Mouse (Mus musculus): ENCODE measurements around the gene Hdgfl2. TPM values are rescaled to one million over a fixed set of nuclear protein-coding genes. Genes with fewer than 3 reads are reported as not detected.

The Hdgfl2 gene
- polyA plus RNA-seq, 1 experiment from 2014 or later = 75.0 TPM

GRCm38 (mm10) chr17:56132661-56133060, 53.2 kb downstream of the Hdgfl2 start:
- Histone ChIP-seq H3K9ac (no peak overlapping the region), H3K4me1 (peaks cover 18% of the 10 kb centered on the region), H3K4me3 (no peak overlapping the region), H3K36me3 (no peaks in the 10 kb centered on the region), H3K9me3 (peaks cover 4% of the 10 kb centered on the region; the same call in 1 of the 2 replicates), H3K27me3 (replicated peaks) (peaks cover 20% of the 10 kb centered on the region), H3K27ac (replicated peaks) (no peak overlapping the region), H3K4me2 (0 out of 2 replicates have a peak overlapping the region, but pooled peaks have one; percentile 14)
- WGBS = 7% methylated on average over 14 of the region's 14 CpGs
- no peak for ATAC-seq (ENCODE audit: extremely low read depth, insufficient number of reproducible peaks, low FRiP score, low TSS enrichment)

GRCm38 (mm10) chr17:56133457-56134363, 54.3 kb downstream of the Hdgfl2 start:
- WGBS = 15% methylated on average over 21 of the region's 21 CpGs
- H3K4me1 ChIP-seq = peaks cover 25% of the 10 kb centered on the region

GRCm38 (mm10) chr17:56134463-56134971, 55.1 kb downstream of the Hdgfl2 start:
- Histone ChIP-seq H3K9me3 (peaks cover 4% of the 10 kb centered on the region; the same call in 1 of the 2 replicates), H3K27ac (replicated peaks) (peak overlapping the region; percentile 55), H3K4me2 (peak overlapping the region; percentile 76), H3K9ac (peak overlapping the region; percentile 60), H3K4me1 (peaks cover 28% of the 10 kb centered on the region), H3K4me3 (peak overlapping the region; percentile 46), H3K36me3 (no peaks in the 10 kb centered on the region), H3K27me3 (replicated peaks) (peaks cover 38% of the 10 kb centered on the region)
- no peak for ATAC-seq (ENCODE audit: extremely low read depth, insufficient number of reproducible peaks, low FRiP score, low TSS enrichment)
- WGBS = 3% methylated on average over 27 of the region's 27 CpGs

More at GRCm38 (mm10) chr17:56133457-56134363, 54.3 kb downstream of the Hdgfl2 start:
- 0 out of 2 replicates have a peak, but pooled peaks have one; percentile 41 for ATAC-seq (ENCODE audit: extremely low read depth, insufficient number of reproducible peaks, low FRiP score, low TSS enrichment)
- Histone ChIP-seq H3K27me3 (replicated peaks) (peaks cover 30% of the 10 kb centered on the region), H3K9me3 (peaks cover 4% of the 10 kb centered on the region; the same call in 1 of the 2 replicates), H3K4me3 (peak overlapping the region; percentile 46), H3K4me2 (peak overlapping the region; percentile 76), H3K36me3 (no peaks in the 10 kb centered on the region), H3K9ac (peak overlapping the region; percentile 60), H3K27ac (replicated peaks) (peak overlapping the region; percentile 53)

- H3K27me3 ChIP-seq (replicated peaks) = peaks cover 58% of the 10 kb centered on the region
- no peak overlapping the region for H3K4me3 ChIP-seq
- no peak overlapping the region for H3K9ac ChIP-seq
- H3K36me3 ChIP-seq = no peaks in the 10 kb centered on the region
- no peak for ATAC-seq (ENCODE audit: extremely low read depth, insufficient number of reproducible peaks, low FRiP score, low TSS enrichment)
- H3K27ac ChIP-seq (replicated peaks) = no peak overlapping the region
- no peaks in the 10 kb centered on the region for H3K9me3 ChIP-seq
- 68% methylated on average over 7 of the region's 7 CpGs for WGBS
- peaks cover 36% of the 10 kb centered on the region for H3K4me1 ChIP-seq
- no peak overlapping the region for H3K4me2 ChIP-seq
Observed at GRCm38 (mm10) chr17:56136558-56136957, 57.1 kb downstream of the Hdgfl2 start.

DNA sequence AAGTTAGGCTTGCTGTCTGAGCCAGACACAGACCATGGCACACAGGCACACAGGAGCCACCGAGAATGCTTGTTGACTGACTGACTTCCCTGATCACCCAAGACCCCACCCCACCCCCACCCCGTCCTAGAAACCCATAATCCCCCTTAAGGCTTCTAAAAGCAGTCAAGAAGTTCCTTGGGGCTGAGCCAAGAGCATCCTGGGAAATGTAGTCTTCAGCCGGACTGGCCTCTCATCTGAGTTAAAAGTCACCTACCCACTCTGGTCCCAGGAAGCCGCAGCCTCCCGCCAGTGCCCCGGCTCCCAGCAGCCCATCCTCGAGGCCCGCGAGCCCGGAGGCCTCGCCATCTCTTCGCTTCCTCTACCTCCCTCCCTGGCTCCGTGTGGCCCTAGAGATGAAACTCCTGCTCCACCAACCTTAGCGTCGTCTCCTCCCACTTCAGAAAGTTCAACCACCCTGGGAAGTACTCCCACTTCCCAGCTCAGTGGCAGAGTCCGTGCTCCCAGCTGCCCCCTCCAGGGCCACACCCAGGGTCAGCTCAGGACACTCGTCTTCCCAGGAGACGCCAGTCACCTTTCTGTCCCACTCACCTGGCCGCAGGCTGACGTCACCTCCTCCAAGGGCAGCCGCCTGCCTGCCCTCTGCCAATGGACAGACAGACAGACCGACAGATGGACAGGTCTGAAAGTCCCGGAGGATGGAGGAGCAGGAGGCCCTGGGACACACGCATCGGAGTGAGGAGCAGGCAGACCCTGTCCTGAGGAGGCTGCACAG, 58.6 kb downstream of the Hdgfl2 start:
- Histone ChIP-seq H3K36me3 (no peaks in the 10 kb centered on the region), H3K4me1 (peaks cover 43% of the 10 kb centered on the region), H3K4me2 (peak overlapping the region; percentile 39), H3K27me3 (replicated peaks) (peaks cover 73% of the 10 kb centered on the region), H3K9me3 (no peaks in the 10 kb centered on the region), H3K4me3 (no peak overlapping the region), H3K27ac (replicated peaks) (no peak overlapping the region), H3K9ac (0 out of 2 replicates have a peak overlapping the region, but pooled peaks have one; percentile 61)
- no peak for ATAC-seq (ENCODE audit: extremely low read depth, insufficient number of reproducible peaks, low FRiP score, low TSS enrichment)
- 21% methylated on average over 25 of the region's 25 CpGs for WGBS

GRCm38 (mm10) chr17:56139355-56139754, 59.9 kb downstream of the Hdgfl2 start:
- Histone ChIP-seq H3K27ac (replicated peaks) (no peak overlapping the region), H3K9ac (peak overlapping the region; percentile 75), H3K9me3 (no peaks in the 10 kb centered on the region), H3K4me2 (peak overlapping the region; percentile 98), H3K4me3 (peak overlapping the region; percentile 66), H3K4me1 (peaks cover 33% of the 10 kb centered on the region), H3K36me3 (no peaks in the 10 kb centered on the region), H3K27me3 (replicated peaks) (peaks cover 86% of the 10 kb centered on the region)
- no peak for ATAC-seq (ENCODE audit: extremely low read depth, insufficient number of reproducible peaks, low FRiP score, low TSS enrichment)
- WGBS = 7% methylated on average over 20 of the region's 21 CpGs

GRCm38 (mm10) chr17:56139858-56140595, 60.6 kb downstream of the Hdgfl2 start, which contains the start of gene Sema6b:
TSS of gene Sema6b (minus strand) at chr17:56140343.
- peaks cover 27% of the 10 kb centered on the region for H3K4me1 ChIP-seq

DNA sequence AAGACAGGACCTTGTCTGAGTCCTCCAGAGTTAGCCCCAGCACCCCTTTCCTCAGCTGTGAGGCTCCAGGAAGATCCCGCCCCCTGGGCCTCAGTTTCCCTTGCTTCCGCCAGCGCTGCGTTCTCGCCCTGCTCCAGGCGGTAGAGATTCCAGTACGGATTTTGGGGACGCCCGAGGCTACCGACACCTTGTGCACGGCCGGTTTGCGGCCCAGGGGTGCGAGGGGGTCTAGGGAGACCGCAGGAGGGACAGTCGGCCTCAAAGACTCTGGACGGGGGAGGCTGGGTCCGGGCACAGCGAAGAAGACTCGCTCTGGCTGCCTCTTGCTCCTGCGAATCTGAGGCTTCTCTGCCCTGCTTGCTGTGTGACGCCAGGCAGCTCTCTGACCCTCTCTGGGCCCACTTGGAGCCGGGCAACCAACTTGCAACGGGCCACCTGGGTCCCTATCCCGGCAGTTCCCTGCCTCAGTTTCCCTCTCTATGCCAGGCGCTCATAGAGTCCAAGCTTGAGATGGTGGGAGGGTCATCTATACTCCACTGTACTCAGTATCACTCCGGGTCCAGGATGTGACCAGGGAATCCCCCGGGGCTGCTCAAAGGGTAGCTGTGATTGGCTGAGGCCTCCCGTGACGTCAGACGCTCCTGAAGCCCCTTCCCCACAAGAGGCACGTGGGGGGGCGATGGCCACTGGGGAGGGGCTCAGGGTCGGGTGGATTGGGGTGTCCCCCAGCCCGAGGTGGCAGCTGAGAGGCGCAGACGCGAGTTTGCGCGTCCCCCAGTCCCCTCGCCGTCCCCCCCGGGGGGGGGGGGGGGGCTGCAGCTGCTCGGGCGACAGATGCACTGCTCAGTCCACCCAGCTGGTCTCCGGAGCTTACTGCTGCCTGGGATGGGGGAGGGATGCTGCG, 62.5 kb downstream of the Hdgfl2 start:
- Histone ChIP-seq H3K27ac (replicated peaks) (no peak overlapping the region), H3K9ac (peak overlapping the region; percentile 59), H3K4me1 (peaks cover 27% of the 10 kb centered on the region), H3K9me3 (no peaks in the 10 kb centered on the region), H3K4me2 (peak overlapping the region; percentile 73), H3K36me3 (no peaks in the 10 kb centered on the region), H3K27me3 (replicated peaks) (peaks cover 99% of the 10 kb centered on the region), H3K4me3 (peak overlapping the region; percentile 49)
- no peak for ATAC-seq (ENCODE audit: extremely low read depth, insufficient number of reproducible peaks, low FRiP score, low TSS enrichment)
- WGBS = 2% methylated on average over 42 of the region's 47 CpGs

More at GRCm38 (mm10) chr17:56139858-56140595, 60.6 kb downstream of the Hdgfl2 start, which contains the start of gene Sema6b:
- no peak for ATAC-seq (ENCODE audit: extremely low read depth, insufficient number of reproducible peaks, low FRiP score, low TSS enrichment)
- Histone ChIP-seq H3K27ac (replicated peaks) (no peak within 1 kb of the TSS), H3K36me3 (no peaks in the 10 kb centered on the region), H3K9ac (peak within 1 kb of the TSS; percentile 75), H3K4me2 (peak within 1 kb of the TSS; percentile 98), H3K9me3 (no peaks in the 10 kb centered on the region), H3K27me3 (replicated peaks) (peaks cover 89% of the 10 kb centered on the region), H3K4me3 (peak within 1 kb of the TSS; percentile 66)
- 1% methylated on average over 77 of the region's 79 CpGs for WGBS

GRCm38 (mm10) chr17:56144546-56144945, 65.1 kb downstream of the Hdgfl2 start:
- H3K4me1 ChIP-seq = peaks cover 28% of the 10 kb centered on the region
- no peak overlapping the region for H3K4me2 ChIP-seq
- H3K9me3 ChIP-seq = no peaks in the 10 kb centered on the region
- ATAC-seq (ENCODE audit: extremely low read depth, insufficient number of reproducible peaks, low FRiP score, low TSS enrichment) = no peak
- H3K9ac ChIP-seq = no peak overlapping the region
- 64% methylated on average over 9 of the region's 9 CpGs for WGBS
- H3K36me3 ChIP-seq = no peaks in the 10 kb centered on the region
- no peak overlapping the region for H3K27ac ChIP-seq (replicated peaks)
- peaks cover 100% of the 10 kb centered on the region for H3K27me3 ChIP-seq (replicated peaks)
- no peak overlapping the region for H3K4me3 ChIP-seq

- H3K36me3 ChIP-seq = no peaks in the 10 kb centered on the region
- H3K9ac ChIP-seq = no peak overlapping the region
- no peak for ATAC-seq (ENCODE audit: extremely low read depth, insufficient number of reproducible peaks, low FRiP score, low TSS enrichment)
- no peak overlapping the region for H3K27ac ChIP-seq (replicated peaks)
- H3K4me2 ChIP-seq = no peak overlapping the region
- H3K4me1 ChIP-seq = peaks cover 24% of the 10 kb centered on the region
- 13% methylated on average over 9 of the region's 9 CpGs for WGBS
- no peak overlapping the region for H3K4me3 ChIP-seq
- peaks cover 100% of the 10 kb centered on the region for H3K27me3 ChIP-seq (replicated peaks)
- no peaks in the 10 kb centered on the region for H3K9me3 ChIP-seq
Observed at GRCm38 (mm10) chr17:56146131-56146530, 66.7 kb downstream of the Hdgfl2 start.

All from heart, embryonic 13.5 days (tissue).